Mouse (Mus musculus): ENCODE data around the gene Kpna1.

Kpna1 gene

GRCm38 (mm10) chr16:36069819-36070575 is 91.4 kb downstream of the Kpna1 start:
- no peak for DNase-seq (ENCODE audit: low read depth, low spot score)

GRCm38 (mm10) chr16:36071071-36071449 is 92.5 kb downstream of the Kpna1 start:
- DNase-seq (ENCODE audit: low read depth, low spot score): peak; percentile 28

GRCm38 (mm10) chr16:36071450-36072379 is 93.2 kb downstream of the Kpna1 start, which contains the start of the genes Fam162a and Ccdc58:
Gene Fam162a (minus strand): TSS chr16:36071594.
Gene Ccdc58 (plus strand): TSS chr16:36071685.
- peak; percentile 70 for DNase-seq (ENCODE audit: low read depth, low spot score)

GRCm38 (mm10) chr16:36072410-36073011 is 94.0 kb downstream of the Kpna1 start:
- DNase-seq (ENCODE audit: low read depth, low spot score): no peak

GRCm38 (mm10) chr16:36074772-36075171 is 96.2 kb downstream of the Kpna1 start:
- DNase-seq (ENCODE audit: low read depth, low spot score): no peak

GRCm38 (mm10) chr16:36079916-36080315 is 101.4 kb downstream of the Kpna1 start:
- DNase-seq (ENCODE audit: low read depth, low spot score): no peak
